27 mouse cellular contexts compared by ENCODE assay signal in genomic region chr1:156468576-156468975, GRCm38 (mm10). TPM values are rescaled to one million over a fixed set of nuclear protein-coding genes. Genes with fewer than 3 reads are reported as not detected.
A peak's percentile ranks its signal among the peaks of the same experiment; 100 is the strongest.
DNase-seq lines count a peak whose midpoint lies in the region; ATAC-seq and TF ChIP-seq lines count a peak whose summit lies in the region.
"Had no signal": no experiment of that assay in that cellular context is flagged by ENCODE, and none has a peak within 500 bp of the region (broad histone marks: within the 10 kb centered on the region; RNA-seq: fewer than 3 reads in every experiment).

No protein-coding gene starts in this region.

- peaks cover 59% of the 10 kb centered on the region for H3K79me2 ChIP-seq in myocyte (ENCODE audit: control insufficient read depth, insufficient read depth)

- H3K9ac ChIP-seq in liver, postnatal 0 days (replicated peaks): no peak overlapping the region
- H3K9ac ChIP-seq in liver, embryonic 12.5 days: no peak overlapping the region
- H3K9ac ChIP-seq: hindbrain, embryonic 15.5 days; liver, embryonic 14.5 days; neural tube, embryonic 13.5 days had no signal

- H3K4me3 ChIP-seq in liver, postnatal 0 days (ENCODE audit: low read depth, low read length): no peak overlapping the region
- no peak overlapping the region for H3K4me3 ChIP-seq in liver, embryonic 12.5 days
- no peak overlapping the region for H3K4me3 ChIP-seq in embryonic fibroblast, embryonic 13.5 days (ENCODE audit: insufficient read depth, low read length)
- no peak overlapping the region for H3K4me3 ChIP-seq in myocyte
- H3K4me3 ChIP-seq: hindbrain, embryonic 10.5 days; hindbrain, embryonic 15.5 days; neural tube, embryonic 13.5 days had no signal

- H3K9me3 ChIP-seq in liver, postnatal 0 days (ENCODE audit: low read length): no peaks in the 10 kb centered on the region
- 0 out of 2 replicates have a peak, but pooled peaks cover 5% of the 10 kb centered on the region for H3K9me3 ChIP-seq in liver, embryonic 12.5 days (replicated peaks)
- H3K9me3 ChIP-seq: hindbrain, embryonic 15.5 days had no signal

- 0 out of 2 replicates have a peak, but pooled peaks cover 17% of the 10 kb centered on the region for H3K36me3 ChIP-seq in liver, postnatal 0 days (replicated peaks; ENCODE audit: insufficient read depth, low read length)
- H3K36me3 ChIP-seq in liver, embryonic 12.5 days: peaks cover 10% of the 10 kb centered on the region
- peaks cover 28% of the 10 kb centered on the region for H3K36me3 ChIP-seq in myocyte (ENCODE audit: control insufficient read depth, insufficient read depth)

- WGBS in liver, postnatal 0 days (ENCODE audit: insufficient replicate concordance): 65% methylated on average over 3 of the region's 3 CpGs
- WGBS in liver, embryonic 12.5 days (ENCODE audit: insufficient replicate concordance): 52% methylated on average over 3 of the region's 3 CpGs

- peak overlapping the region; percentile 90; the same call in 1 of the 2 replicates for H3K27ac ChIP-seq in liver, postnatal 0 days (ENCODE audit: low read depth)
- no peak overlapping the region for H3K27ac ChIP-seq in liver, embryonic 12.5 days
- peak overlapping the region; percentile 47 for H3K27ac ChIP-seq in embryonic fibroblast, embryonic 13.5 days (ENCODE audit: insufficient read depth, low read length)
- H3K27ac ChIP-seq: hindbrain, embryonic 10.5 days; hindbrain, embryonic 15.5 days; kidney, postnatal 0 days; liver, embryonic 14.5 days; neural tube, embryonic 13.5 days had no signal

- TF ChIP-seq POLR2A in embryonic fibroblast, embryonic 13.5 days (IDR thresholded peaks at IDR 0.05; ENCODE audit: low read depth, low read length): no peak
- TF ChIP-seq POLR2A in myocyte (IDR thresholded peaks at IDR 0.05; ENCODE audit: insufficient read length, low read depth): no peak

- no peak overlapping the region for H3K4me2 ChIP-seq in liver, postnatal 0 days (ENCODE audit: low read depth, low read length)
- no peak overlapping the region for H3K4me2 ChIP-seq in liver, embryonic 12.5 days
- peak overlapping the region; percentile 30 for H3K4me2 ChIP-seq in myocyte (ENCODE audit: low read depth)
- H3K4me2 ChIP-seq: heart, embryonic 11.5 days; hindbrain, embryonic 15.5 days; midbrain, embryonic 11.5 days; neural tube, embryonic 13.5 days had no signal

- no peaks in the 10 kb centered on the region for H3K27me3 ChIP-seq in liver, postnatal 0 days (ENCODE audit: insufficient read depth, low read length)
- H3K27me3 ChIP-seq in liver, embryonic 12.5 days (replicated peaks): peaks cover 13% of the 10 kb centered on the region
- no peaks in the 10 kb centered on the region for H3K27me3 ChIP-seq in myocyte (ENCODE audit: control insufficient read depth, insufficient read depth, insufficient read length)
- H3K27me3 ChIP-seq: hindbrain, embryonic 15.5 days; neural tube, embryonic 13.5 days had no signal

- no peak for ATAC-seq in liver, postnatal 0 days
- ATAC-seq in liver, embryonic 12.5 days: no peak
- ATAC-seq: forebrain, embryonic 14.5 days; inflammation-experienced regulatory T-cells, adult 6 months had no signal

- TF ChIP-seq EP300 in liver, postnatal 0 days (IDR thresholded peaks at IDR 0.05; ENCODE audit: low read depth): no peak

- H3K4me1 ChIP-seq in liver, postnatal 0 days (ENCODE audit: insufficient read depth): peaks cover 30% of the 10 kb centered on the region
- H3K4me1 ChIP-seq in liver, embryonic 12.5 days: peaks cover 31% of the 10 kb centered on the region
- peaks cover 13% of the 10 kb centered on the region for H3K4me1 ChIP-seq in embryonic fibroblast, embryonic 13.5 days (ENCODE audit: control insufficient read depth, insufficient read depth, low read length)

- DNase-seq in liver, postnatal 0 days: no peak
- peak; percentile 31 for DNase-seq in Muller cell, postnatal 12 days (ENCODE audit: inconsistent ontology term)
- no peak for DNase-seq in kidney, postnatal 36 days
- no peak for DNase-seq in embryo, embryonic 11 days
- DNase-seq: cerebellum, adult 8-10 months; cerebellum, postnatal 25 days; gastrocnemius, postnatal 14 days; heart, adult 11 months; heart, postnatal 10 days; kidney, adult 8-10 months; layer of hippocampus, postnatal 36 days; left cerebral cortex, postnatal 4 days; lung, postnatal 10 days had no signal

- no peak overlapping the region for H3ac ChIP-seq in myocyte (ENCODE audit: control insufficient read depth, insufficient read length)

- no peak for TF ChIP-seq CTCF in liver, postnatal 0 days (IDR thresholded peaks at IDR 0.05; ENCODE audit: low read depth)
- no peak for TF ChIP-seq CTCF in embryonic fibroblast, embryonic 13.5 days (IDR thresholded peaks at IDR 0.05; ENCODE audit: borderline replicate concordance, insufficient read depth, low read length)

TF ChIP-seq in myocyte, 11 proteins besides CTCF, POLR2A, EP300 and RAD21:
- TF ChIP-seq MYOG (IDR thresholded peaks at IDR 0.05; ENCODE audit: control insufficient read depth in 1 of 3, insufficient read depth in 1 of 3, insufficient read length in 2 of 3, low read depth in 2 of 3) (no peak), TCF12 (IDR thresholded peaks at IDR 0.05; ENCODE audit: insufficient read depth, poor library complexity, severe bottlenecking) (no peak), TCF3 (IDR thresholded peaks at IDR 0.05; ENCODE audit: insufficient read length, low read depth) (no peak), POLR2AphosphoS2 (IDR thresholded peaks at IDR 0.05; ENCODE audit: insufficient read length, low read depth) (no peak), CEBPB (IDR thresholded peaks at IDR 0.05; ENCODE audit: insufficient read depth, poor library complexity, severe bottlenecking) (no peak), MYOD1 (IDR thresholded peaks at IDR 0.05; ENCODE audit: control insufficient read depth in 1 of 3, insufficient read length in 2 of 3, low read depth in 2 of 3) (no peak), REST (IDR thresholded peaks at IDR 0.05; ENCODE audit: insufficient read depth, insufficient read length) (no peak), SRF (IDR thresholded peaks at IDR 0.05; ENCODE audit: control insufficient read depth, insufficient read length, low read depth) (no peak), MAX (IDR thresholded peaks at IDR 0.05; ENCODE audit: low read depth) (no peak), USF1 (IDR thresholded peaks at IDR 0.05; ENCODE audit: low read depth) (no peak), E2F4 (IDR thresholded peaks at IDR 0.05; ENCODE audit: insufficient read depth) (no peak)
TF ChIP-seq in myocyte: peak in this region for 0.

RNA-seq across cellular contexts. Expression of gene Soat1, which starts 5.6 kb away (rescaled TPM):
- 42.5 and 43.9 TPM in 2 replicates for polyA plus RNA-seq in liver, postnatal 0 days (2015; fragmentation: Nextera tagmentation; extraction: Ambion mirVana)
- polyA plus RNA-seq in liver, embryonic 12.5 days (2016; fragmentation: Nextera tagmentation; extraction: Ambion mirVana): 19.5 and 24.3 TPM in 2 replicates
- polyA plus RNA-seq in embryonic fibroblast, embryonic 13.5 days (2011; ENCODE audit: insufficient read length, low read depth, missing spikeins): 100 and 151 TPM in 2 replicates
- 42.2 TPM for polyA plus RNA-seq in myocyte (2012; fragmentation: generic; extraction: Trizol)

RNA-seq across cellular contexts. Expression of gene Axdnd1, which starts 47.6 kb away (rescaled TPM):
- polyA plus RNA-seq in liver, postnatal 0 days (2015; fragmentation: Nextera tagmentation; extraction: Ambion mirVana): not detected in 2 replicates
- 0.23 TPM in 1 of 2 replicates, not detected in the other for polyA plus RNA-seq in liver, embryonic 12.5 days (2016; fragmentation: Nextera tagmentation; extraction: Ambion mirVana)
- 0.60 and 0.76 TPM in 2 replicates for polyA plus RNA-seq in embryonic fibroblast, embryonic 13.5 days (2011; ENCODE audit: insufficient read length, low read depth, missing spikeins)
- 0.11 TPM for polyA plus RNA-seq in myocyte (2012; fragmentation: generic; extraction: Trizol)
- polyA plus RNA-seq: G1E; large intestine, adult 2 months had no signal

RNA-seq across cellular contexts. Expression of gene Gm10031, which starts 55.2 kb away (rescaled TPM):
- 0.14 and 0.29 TPM in 2 replicates for polyA plus RNA-seq in liver, postnatal 0 days (2015; fragmentation: Nextera tagmentation; extraction: Ambion mirVana)
- polyA plus RNA-seq in liver, embryonic 12.5 days (2016; fragmentation: Nextera tagmentation; extraction: Ambion mirVana): 0.18 and 0.29 TPM in 2 replicates
- 27.4 and 30.8 TPM in 2 replicates for polyA plus RNA-seq in embryonic fibroblast, embryonic 13.5 days (2011; ENCODE audit: insufficient read length, low read depth, missing spikeins)
- 3.6 TPM for polyA plus RNA-seq in myocyte (2012; fragmentation: generic; extraction: Trizol)
